Mouse (Mus musculus) small intestine, adult 2 months (tissue): ENCODE data around the gene Samsn1.

Experiments
- CTCF ChIP-seq: fragments of 200-500 bp; IDR thresholded peaks from 2 replicates; pipeline ENCODE4 v1.5.1; 2012; ENCODE audit warnings: low read depth, mild to moderate bottlenecking, control low read depth, inconsistent platforms, low read length, moderate library complexity, mixed read lengths; ENCODE audit not compliant: insufficient replicate concordance, insufficient read length; ENCODE audit errors: extremely low read depth
- POLR2A ChIP-seq: fragments of 200-500 bp; IDR thresholded peaks from 2 replicates; pipeline ENCODE4 v1.6.1; 2012; ENCODE audit warnings: low read depth, mild to moderate bottlenecking, control low read depth, inconsistent platforms, low read length, moderate library complexity

- TF ChIP-seq POLR2A (no peak), CTCF (no peak)
Observed at GRCm38 (mm10) chr16:76001788-76002187, 20.3 kb downstream of the Samsn1 start.
